Mouse (Mus musculus) forebrain, postnatal 0 days (tissue): ENCODE measurements around the gene Kcnk2. TPM values are rescaled to one million over a fixed set of nuclear protein-coding genes. Genes with fewer than 3 reads are reported as not detected.

ENCODE experiments used
- ATAC-seq: fragments of 200-750 bp; cut with Nextera tagmentation; 2 replicates; pipeline ENCODE4 v1.8.0; 2017; ENCODE audit warnings: mild to moderate bottlenecking, moderate library complexity
- DNase-seq: peaks from one replicate; pipeline ENCODE4 v3.0.0-alpha.2; 2015
- H3K27ac ChIP-seq: fragments of 300-500 bp; sonication (generic); 2 replicates; pipeline ENCODE4 v1.5.1; 2014; ENCODE audit warnings: low read depth, mild to moderate bottlenecking, antibody characterized with exemption, low read length, moderate library complexity, mixed read lengths
- H3K27me3 ChIP-seq: fragments of 300-500 bp; sonication (generic); 2 replicates; pipeline ENCODE4 v1.6.1; 2014; ENCODE audit warnings: mild to moderate bottlenecking, low read length, mixed read lengths; ENCODE audit not compliant: insufficient read depth
- H3K36me3 ChIP-seq: fragments of 300-500 bp; sonication (generic); 2 replicates; pipeline ENCODE4 v1.6.1; 2014; ENCODE audit warnings: mild to moderate bottlenecking, moderate library complexity; ENCODE audit not compliant: insufficient read depth
- H3K4me1 ChIP-seq: fragments of 300-500 bp; sonication (generic); 2 replicates; pipeline ENCODE4 v1.6.1; 2014; ENCODE audit warnings: antibody characterized with exemption; ENCODE audit not compliant: insufficient read depth
- H3K4me2 ChIP-seq: fragments of 300-500 bp; sonication (generic); 2 replicates; pipeline ENCODE4 v1.6.1; 2014; ENCODE audit warnings: low read depth, mild to moderate bottlenecking, moderate library complexity
- H3K4me3 ChIP-seq: fragments of 300-500 bp; sonication (generic); 2 replicates; pipeline ENCODE4 v1.5.1; 2014; ENCODE audit warnings: low read depth, low read length, mixed read lengths
- H3K9ac ChIP-seq: fragments of 300-500 bp; sonication (generic); 2 replicates; pipeline ENCODE4 v1.6.1; 2014; ENCODE audit warnings: mild to moderate bottlenecking
- H3K9me3 ChIP-seq: fragments of 300-500 bp; sonication (generic); 2 replicates; pipeline ENCODE4 v1.6.1; 2016; ENCODE audit warnings: low read length
- CTCF ChIP-seq: sonication (generic); IDR thresholded peaks from 2 replicates; pipeline ENCODE4 v1.5.1; 2016; ENCODE audit warnings: antibody characterized with exemption, control low read depth, low read depth
- WGBS: fragments of 180-500 bp; shearing (Covaris S2); extraction: QIAGEN DNeasy Blood & Tissue Kit; methylation state at CpG from one replicate; pipeline ENCODE4 v1.1.7; 2014; 5-methylcytosine and 5-hydroxymethylcytosine counted together
- polyA plus RNA-seq: library from polyadenylated mRNA; unstranded; fragments of >200 nt; fragmentation: Nextera tagmentation; extraction: Ambion mirVana; gene quantifications from 2 replicates; pipeline ENCODE4 v1.2.1, GENCODE M21; 2015
- total RNA-seq: library from RNA; depleted of rRNA; stranded (reverse); fragments of >200 nt; gene quantifications from 2 replicates; pipeline ENCODE4 v1.2.3, GENCODE M21; 2014

Kcnk2 gene
- total and polyA plus RNA-seq, 2 experiments from 2014 or later = 20.9 to 22.0 TPM

GRCm38 (mm10) chr1:189310145-189310544, 91.9 kb downstream of the Kcnk2 start:
- H3K27ac ChIP-seq = no peak overlapping the region

GRCm38 (mm10) chr1:189304988-189305522, 97.0 kb downstream of the Kcnk2 start:
- Histone ChIP-seq H3K9ac (no peak overlapping the region), H3K4me3 (no peak overlapping the region), H3K4me1 (no peaks in the 10 kb centered on the region), H3K27ac (no peak overlapping the region), H3K4me2 (no peak overlapping the region), H3K9me3 (no peaks in the 10 kb centered on the region), H3K36me3 (no peaks in the 10 kb centered on the region), H3K27me3 (no peaks in the 10 kb centered on the region)
- WGBS = 75% methylated on average over 8 of the region's 8 CpGs
- no peak for TF ChIP-seq CTCF
- ATAC-seq (no peak), DNase-seq (no peak)

More at GRCm38 (mm10) chr1:189310145-189310544, 91.9 kb downstream of the Kcnk2 start:
- no peaks in the 10 kb centered on the region for H3K36me3 ChIP-seq
- no peak overlapping the region for H3K9ac ChIP-seq
- H3K4me3 ChIP-seq = no peak overlapping the region
- no peak for TF ChIP-seq CTCF
- H3K9me3 ChIP-seq = no peaks in the 10 kb centered on the region
- DNase-seq (peak; percentile 24), ATAC-seq (no peak)
- H3K4me1 ChIP-seq = no peaks in the 10 kb centered on the region
- H3K27me3 ChIP-seq = no peaks in the 10 kb centered on the region
- no peak overlapping the region for H3K4me2 ChIP-seq
- WGBS = 36% methylated on average over 2 of the region's 2 CpGs

GRCm38 (mm10) chr1:189303001-189303400, 99.1 kb downstream of the Kcnk2 start:
- Histone ChIP-seq H3K4me3 (no peak overlapping the region), H3K4me1 (no peaks in the 10 kb centered on the region), H3K9me3 (no peaks in the 10 kb centered on the region), H3K36me3 (no peaks in the 10 kb centered on the region), H3K27ac (no peak overlapping the region), H3K4me2 (no peak overlapping the region), H3K9ac (no peak overlapping the region), H3K27me3 (no peaks in the 10 kb centered on the region)
- 77% methylated on average over 3 of the region's 3 CpGs for WGBS
- ATAC-seq (no peak), DNase-seq (no peak)
- TF ChIP-seq CTCF = no peak

GRCm38 (mm10) chr1:189293679-189294406, 108.2 kb downstream of the Kcnk2 start:
- no peaks in the 10 kb centered on the region; the same call in 1 of the 2 replicates for H3K4me1 ChIP-seq
- TF ChIP-seq CTCF = no peak
- ATAC-seq = no peak
- H3K9ac ChIP-seq = no peak overlapping the region
- WGBS = 88% methylated on average over 12 of the region's 12 CpGs
- H3K36me3 ChIP-seq = no peaks in the 10 kb centered on the region
- no peaks in the 10 kb centered on the region for H3K9me3 ChIP-seq
- H3K4me3 ChIP-seq = no peak overlapping the region
- no peak overlapping the region for H3K27ac ChIP-seq
- no peak for DNase-seq
- no peaks in the 10 kb centered on the region for H3K27me3 ChIP-seq
- H3K4me2 ChIP-seq = no peak overlapping the region

GRCm38 (mm10) chr1:189290885-189291284, 111.2 kb downstream of the Kcnk2 start:
- DNase-seq (no peak), ATAC-seq (no peak)
- Histone ChIP-seq H3K4me2 (no peak overlapping the region), H3K4me3 (no peak overlapping the region), H3K36me3 (no peaks in the 10 kb centered on the region), H3K9ac (no peak overlapping the region), H3K4me1 (no peaks in the 10 kb centered on the region; the same call in 1 of the 2 replicates), H3K27ac (no peak overlapping the region), H3K27me3 (no peaks in the 10 kb centered on the region), H3K9me3 (no peaks in the 10 kb centered on the region)
- TF ChIP-seq CTCF = no peak
- 70% methylated on average over 3 of the region's 3 CpGs for WGBS

- H3K27ac ChIP-seq = no peak overlapping the region
- H3K9me3 ChIP-seq = no peaks in the 10 kb centered on the region
- H3K4me1 ChIP-seq = no peaks in the 10 kb centered on the region; the same call in 1 of the 2 replicates
- DNase-seq (no peak), ATAC-seq (no peak)
- H3K9ac ChIP-seq = no peak overlapping the region
- H3K36me3 ChIP-seq = no peaks in the 10 kb centered on the region
- no peak for TF ChIP-seq CTCF
- no peaks in the 10 kb centered on the region for H3K27me3 ChIP-seq
- 89% methylated on average over 8 of the region's 8 CpGs for WGBS
- no peak overlapping the region for H3K4me2 ChIP-seq
- no peak overlapping the region for H3K4me3 ChIP-seq
Measured at GRCm38 (mm10) chr1:189288948-189289347, 113.1 kb downstream of the Kcnk2 start.

GRCm38 (mm10) chr1:189272281-189272680, 129.8 kb downstream of the Kcnk2 start:
- Histone ChIP-seq H3K9ac (no peak overlapping the region), H3K27ac (no peak overlapping the region), H3K36me3 (no peaks in the 10 kb centered on the region), H3K4me1 (no peaks in the 10 kb centered on the region), H3K27me3 (no peaks in the 10 kb centered on the region), H3K4me3 (no peak overlapping the region), H3K9me3 (no peaks in the 10 kb centered on the region), H3K4me2 (no peak overlapping the region)
- no peak for ATAC-seq
- WGBS = 87% methylated on average over 2 of the region's 2 CpGs
- peak; percentile 6 for DNase-seq
- TF ChIP-seq CTCF = no peak
